Mouse (Mus musculus): ENCODE measurements around the gene Krtap4-1. TPM values are rescaled to one million over a fixed set of nuclear protein-coding genes. Genes with fewer than 3 reads are reported as not detected.
"Not testable (repeated sequence)": the region's sequence is repeated elsewhere in the genome, so short reads cannot be mapped to it uniquely, and the experiment has no call there.

Gene Krtap4-1
- polyA plus RNA-seq, 1 experiment from 2014 or later = not detected

DNA sequence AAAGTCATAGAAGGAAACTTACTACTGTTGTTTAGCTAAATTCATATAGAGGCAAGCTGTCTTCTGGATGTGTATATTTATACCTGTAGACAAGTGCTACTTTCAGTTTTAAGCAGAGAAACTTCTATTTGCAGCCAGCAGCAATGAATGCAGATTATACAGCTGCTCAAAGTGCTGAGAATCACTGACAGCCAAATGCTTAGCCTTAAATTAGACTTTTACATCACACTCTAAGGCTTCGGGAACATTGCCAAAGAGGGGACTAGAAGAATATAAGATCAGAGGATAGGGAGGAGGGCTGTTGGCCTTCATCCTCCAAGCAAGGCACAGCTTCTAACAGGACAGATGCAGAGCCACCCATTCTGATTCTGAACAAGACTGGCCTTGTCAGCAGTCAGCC lies 9.0 kb upstream of the Krtap4-1 start:
- Histone ChIP-seq H3K36me3 (replicated peaks) (no peaks in the 10 kb centered on the region), H3K9ac (no peak overlapping the region), H3K9me3 (replicated peaks) (no peaks in the 10 kb centered on the region), H3K4me1 (replicated peaks) (no peaks in the 10 kb centered on the region), H3K4me2 (no peak overlapping the region), H3K4me3 (replicated peaks) (no peak overlapping the region), H3K27me3 (no peaks in the 10 kb centered on the region), H3K27ac (replicated peaks) (no peak overlapping the region)
- ATAC-seq (ENCODE audit: insufficient read depth) = no peak
- WGBS (ENCODE audit: insufficient replicate concordance) = 55% methylated on average over 1 of the region's 1 CpGs

- H3K4me1 ChIP-seq (replicated peaks) = no peaks in the 10 kb centered on the region
- H3K4me2 ChIP-seq = no peak within 1 kb of the TSS
- H3K36me3 ChIP-seq (replicated peaks) = no peaks in the 10 kb centered on the region
- no peaks in the 10 kb centered on the region for H3K9me3 ChIP-seq (replicated peaks)
- H3K27me3 ChIP-seq = no peaks in the 10 kb centered on the region
- ATAC-seq (ENCODE audit: insufficient read depth) = no peak
- no peak within 1 kb of the TSS for H3K27ac ChIP-seq (replicated peaks)
- WGBS (ENCODE audit: insufficient replicate concordance) = 46% methylated on average over 8 of the region's 8 CpGs
- H3K4me3 ChIP-seq (replicated peaks) = no peak within 1 kb of the TSS
- no peak within 1 kb of the TSS for H3K9ac ChIP-seq
Measured at GRCm38 (mm10) chr11:99634653-99635134, 6.7 kb upstream of the Krtap4-1 start, which contains the start of gene Krtap4-2. Krtap4-2 (minus strand) TSS chr11:99635084.

- no peak overlapping the region for H3K9ac ChIP-seq
- ATAC-seq (ENCODE audit: insufficient read depth) = no peak
- no peaks in the 10 kb centered on the region for H3K9me3 ChIP-seq (replicated peaks)
- H3K27me3 ChIP-seq = no peaks in the 10 kb centered on the region
- WGBS (ENCODE audit: insufficient replicate concordance) = 33% methylated on average over 2 of the region's 2 CpGs
- H3K4me1 ChIP-seq (replicated peaks) = no peaks in the 10 kb centered on the region
- H3K27ac ChIP-seq (replicated peaks) = no peak overlapping the region
- no peak overlapping the region for H3K4me3 ChIP-seq (replicated peaks)
- H3K4me2 ChIP-seq = no peak overlapping the region
- no peaks in the 10 kb centered on the region for H3K36me3 ChIP-seq (replicated peaks)
Measured at GRCm38 (mm10) chr11:99633293-99633692, 5.3 kb upstream of the Krtap4-1 start.

GRCm38 (mm10) chr11:99630890-99631289 lies 2.9 kb upstream of the Krtap4-1 start:
- H3K36me3 ChIP-seq (replicated peaks) = no peaks in the 10 kb centered on the region
- no peaks in the 10 kb centered on the region for H3K4me1 ChIP-seq (replicated peaks)
- no peaks in the 10 kb centered on the region for H3K27me3 ChIP-seq
- H3K27ac ChIP-seq (replicated peaks) = no peak overlapping the region
- 44% methylated on average over 3 of the region's 3 CpGs for WGBS (ENCODE audit: insufficient replicate concordance)
- H3K9me3 ChIP-seq (replicated peaks) = no peaks in the 10 kb centered on the region
- no peak overlapping the region for H3K9ac ChIP-seq
- no peak overlapping the region for H3K4me3 ChIP-seq (replicated peaks)
- ATAC-seq (ENCODE audit: insufficient read depth) = no peak
- no peak overlapping the region for H3K4me2 ChIP-seq

DNA sequence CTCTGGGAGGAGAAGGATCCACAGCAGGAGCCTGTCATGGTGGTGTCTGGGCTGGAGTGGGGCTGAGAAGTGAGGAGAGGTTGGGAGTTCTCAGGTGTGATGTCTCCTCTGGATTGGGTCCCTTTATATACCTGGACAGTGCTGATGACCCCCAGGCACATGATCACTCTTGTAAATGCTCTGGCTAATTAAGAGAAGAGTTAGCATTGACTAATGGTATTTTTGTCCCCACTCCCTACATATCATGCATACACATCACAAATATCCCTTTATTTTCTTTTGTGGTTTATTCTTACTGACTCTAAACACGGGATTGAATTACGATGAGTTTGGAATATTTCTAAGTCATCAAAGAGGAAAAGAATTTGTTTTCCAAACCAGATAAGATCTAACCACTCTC lies 7.7 kb downstream of the Krtap4-1 start, which contains the start of gene Gm11562:
Gene Gm11562 (minus strand): TSS at position 101 of the 400 bp plus-strand sequence.
- Histone ChIP-seq H3K9ac (no peak within 1 kb of the TSS), H3K9me3 (replicated peaks) (no peaks in the 10 kb centered on the region), H3K36me3 (replicated peaks) (no peaks in the 10 kb centered on the region), H3K27me3 (no peaks in the 10 kb centered on the region), H3K27ac (replicated peaks) (no peak within 1 kb of the TSS), H3K4me3 (replicated peaks) (no peak within 1 kb of the TSS), H3K4me1 (replicated peaks) (no peaks in the 10 kb centered on the region), H3K4me2 (no peak within 1 kb of the TSS)
- 68% methylated on average over 2 of the region's 2 CpGs for WGBS (ENCODE audit: insufficient replicate concordance)
- no peak for ATAC-seq (ENCODE audit: insufficient read depth)

- Histone ChIP-seq H3K36me3 (replicated peaks) (no peaks in the 10 kb centered on the region), H3K4me1 (replicated peaks) (no peaks in the 10 kb centered on the region), H3K9me3 (replicated peaks) (no peaks in the 10 kb centered on the region), H3K4me3 (replicated peaks) (no peak within 1 kb of the TSS), H3K4me2 (no peak within 1 kb of the TSS), H3K27me3 (no peaks in the 10 kb centered on the region), H3K9ac (no peak within 1 kb of the TSS), H3K27ac (replicated peaks) (no peak within 1 kb of the TSS)
- ATAC-seq (ENCODE audit: insufficient read depth) = no peak
- 39% methylated on average over 3 of the region's 3 CpGs for WGBS (ENCODE audit: insufficient replicate concordance)
Measured at GRCm38 (mm10) chr11:99614796-99615363, 13.2 kb downstream of the Krtap4-1 start, which contains the start of gene Krtap2-4. Krtap2-4 (minus strand) TSS chr11:99614846.

- H3K9ac ChIP-seq; ATAC-seq (ENCODE audit: insufficient read depth); H3K4me1 ChIP-seq (replicated peaks); H3K9me3 ChIP-seq (replicated peaks); H3K4me2 ChIP-seq; H3K4me3 ChIP-seq (replicated peaks); H3K36me3 ChIP-seq (replicated peaks); H3K27me3 ChIP-seq; H3K27ac ChIP-seq (replicated peaks): not testable (repeated sequence)
- whole genome bisulfite sequencing (ENCODE audit: insufficient replicate concordance) = 35% methylated on average over 2 of the region's 2 CpGs
Measured at GRCm38 (mm10) chr11:99610089-99610488, 17.9 kb downstream of the Krtap4-1 start, which contains the start of gene Gm11937. Gm11937 (minus strand) TSS chr11:99610189.

GRCm38 (mm10) chr11:99609126-99609525 lies 18.9 kb downstream of the Krtap4-1 start:
- ATAC-seq (ENCODE audit: insufficient read depth) = no peak
- Histone ChIP-seq H3K9ac (no peak overlapping the region), H3K4me3 (replicated peaks) (no peak overlapping the region), H3K36me3 (replicated peaks) (no peaks in the 10 kb centered on the region), H3K4me1 (replicated peaks) (no peaks in the 10 kb centered on the region), H3K27ac (replicated peaks) (no peak overlapping the region), H3K9me3 (replicated peaks) (no peaks in the 10 kb centered on the region), H3K4me2 (no peak overlapping the region), H3K27me3 (no peaks in the 10 kb centered on the region)
- WGBS (ENCODE audit: insufficient replicate concordance) = 26% methylated on average over 1 of the region's 1 CpGs

DNA sequence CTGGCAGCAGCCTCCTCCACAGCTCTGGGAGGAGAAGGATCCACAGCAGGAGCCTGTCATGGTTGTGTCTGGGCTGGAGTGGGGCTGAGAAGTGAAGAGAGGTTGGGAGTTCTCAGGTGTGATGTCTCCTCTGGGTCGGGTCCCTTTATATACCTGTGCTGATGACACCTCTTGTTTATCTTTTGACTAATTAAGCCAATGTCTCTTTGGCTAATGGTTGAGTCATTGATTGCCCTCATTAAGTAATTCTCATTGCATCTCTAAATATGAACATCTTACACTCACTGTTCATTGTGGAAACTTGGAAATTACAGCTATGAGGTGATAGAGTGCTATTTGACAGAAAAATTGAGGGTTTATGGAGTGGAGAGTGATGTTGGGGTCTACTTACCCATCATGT lies 24.8 kb downstream of the Krtap4-1 start, which contains the start of gene Gm11938:
Gene Gm11938 (minus strand): TSS at position 101 of the 400 bp plus-strand sequence.
- H3K4me3 ChIP-seq (replicated peaks); H3K9me3 ChIP-seq (replicated peaks); H3K9ac ChIP-seq; H3K4me2 ChIP-seq; ATAC-seq (ENCODE audit: insufficient read depth); H3K36me3 ChIP-seq (replicated peaks); H3K27me3 ChIP-seq; H3K4me1 ChIP-seq (replicated peaks); H3K27ac ChIP-seq (replicated peaks): not testable (repeated sequence)
- WGBS (ENCODE audit: insufficient replicate concordance) = 43% methylated on average over 1 of the region's 1 CpGs

GRCm38 (mm10) chr11:99597742-99598141 lies 30.3 kb downstream of the Krtap4-1 start, which contains the start of gene Krtap9-3:
Krtap9-3 (minus strand) TSS chr11:99598105.
- H3K4me2 ChIP-seq; H3K4me3 ChIP-seq (replicated peaks); H3K27ac ChIP-seq (replicated peaks); H3K36me3 ChIP-seq (replicated peaks); ATAC-seq (ENCODE audit: insufficient read depth); H3K4me1 ChIP-seq (replicated peaks); H3K9me3 ChIP-seq (replicated peaks); H3K27me3 ChIP-seq; H3K9ac ChIP-seq: not testable (repeated sequence)
- 59% methylated on average over 6 of the region's 6 CpGs for WGBS (ENCODE audit: insufficient replicate concordance)

- WGBS (ENCODE audit: insufficient replicate concordance) = 78% methylated on average over 6 of the region's 6 CpGs
- H3K27ac ChIP-seq (replicated peaks) = no peak within 1 kb of the TSS
- no peaks in the 10 kb centered on the region for H3K27me3 ChIP-seq
- no peak for ATAC-seq (ENCODE audit: insufficient read depth)
- no peaks in the 10 kb centered on the region for H3K9me3 ChIP-seq (replicated peaks)
- H3K36me3 ChIP-seq (replicated peaks) = no peaks in the 10 kb centered on the region
- H3K4me2 ChIP-seq = no peak within 1 kb of the TSS
- H3K4me3 ChIP-seq (replicated peaks) = no peak within 1 kb of the TSS
- no peaks in the 10 kb centered on the region for H3K4me1 ChIP-seq (replicated peaks)
- no peak within 1 kb of the TSS for H3K9ac ChIP-seq
Measured at GRCm38 (mm10) chr11:99590981-99591380, 37.1 kb downstream of the Krtap4-1 start, which contains the start of gene Krtap1-3. Krtap1-3 (minus strand) TSS chr11:99591339.

All from liver, embryonic 15.5 days (tissue).